Mouse (Mus musculus) right cerebral cortex, postnatal 14 days (tissue): Measurements from ENCODE around the gene Cacna1e.

Experiments used
- DNase-seq: peaks from one replicate; pipeline ENCODE4 v3.0.0; 2022

Cacna1e gene

GRCm38 (mm10) chr1:154779908-154780514, 104.3 kb downstream of the Cacna1e start:
- DNase-seq: no peak

- no peak for DNase-seq
These were observed 108.0 kb downstream of the Cacna1e start for GRCm38 (mm10) chr1:154776344-154776743.

GRCm38 (mm10) chr1:154774468-154774867, 109.8 kb downstream of the Cacna1e start:
- DNase-seq: no peak

GRCm38 (mm10) chr1:154771111-154771510, 113.2 kb downstream of the Cacna1e start:
- no peak for DNase-seq

- no peak for DNase-seq
These were observed 113.8 kb downstream of the Cacna1e start for GRCm38 (mm10) chr1:154770542-154770941.

GRCm38 (mm10) chr1:154763132-154763531, 121.2 kb downstream of the Cacna1e start:
- DNase-seq: no peak

GRCm38 (mm10) chr1:154752081-154752480, 132.2 kb downstream of the Cacna1e start:
- no peak for DNase-seq

GRCm38 (mm10) chr1:154748531-154748930, 135.8 kb downstream of the Cacna1e start:
- no peak for DNase-seq

GRCm38 (mm10) chr1:154745241-154745640, 139.1 kb downstream of the Cacna1e start:
- no peak for DNase-seq

- DNase-seq: no peak
These were observed 153.8 kb downstream of the Cacna1e start for GRCm38 (mm10) chr1:154730411-154730961.

GRCm38 (mm10) chr1:154729269-154729980, 154.9 kb downstream of the Cacna1e start:
- DNase-seq: peak; percentile 93

GRCm38 (mm10) chr1:154728682-154729081, 155.6 kb downstream of the Cacna1e start:
- no peak for DNase-seq

GRCm38 (mm10) chr1:154727696-154728095, 156.6 kb downstream of the Cacna1e start:
- no peak for DNase-seq

- peak; percentile 71 for DNase-seq
These were observed 157.7 kb downstream of the Cacna1e start for GRCm38 (mm10) chr1:154726361-154727161.

- DNase-seq: no peak
These were observed 158.7 kb downstream of the Cacna1e start for GRCm38 (mm10) chr1:154725356-154726320.

GRCm38 (mm10) chr1:154723537-154724286, 160.6 kb downstream of the Cacna1e start:
- DNase-seq: no peak

GRCm38 (mm10) chr1:154723078-154723477, 161.2 kb downstream of the Cacna1e start:
- no peak for DNase-seq

GRCm38 (mm10) chr1:154715596-154715995, 168.7 kb downstream of the Cacna1e start:
- DNase-seq: no peak

- DNase-seq: no peak
These were observed 171.6 kb downstream of the Cacna1e start for GRCm38 (mm10) chr1:154712747-154713146.

- DNase-seq: no peak
These were observed 176.6 kb downstream of the Cacna1e start for GRCm38 (mm10) chr1:154707584-154708290.

- DNase-seq: no peak
These were observed 177.3 kb downstream of the Cacna1e start for GRCm38 (mm10) chr1:154706974-154707373.
